Mouse (Mus musculus): ENCODE data around the gene Rho. TPM values are rescaled to one million over a fixed set of nuclear protein-coding genes. Genes with fewer than 3 reads are reported as not detected.

Gene Rho
- polyA plus RNA-seq, 1 experiment, result 0.86 TPM

- no peak for DNase-seq (ENCODE audit: extremely low spot score in 1 of 2, low spot score in 1 of 2)
Observed at GRCm38 (mm10) chr6:115972083-115972764, 40.7 kb downstream of the Rho start.

DNA sequence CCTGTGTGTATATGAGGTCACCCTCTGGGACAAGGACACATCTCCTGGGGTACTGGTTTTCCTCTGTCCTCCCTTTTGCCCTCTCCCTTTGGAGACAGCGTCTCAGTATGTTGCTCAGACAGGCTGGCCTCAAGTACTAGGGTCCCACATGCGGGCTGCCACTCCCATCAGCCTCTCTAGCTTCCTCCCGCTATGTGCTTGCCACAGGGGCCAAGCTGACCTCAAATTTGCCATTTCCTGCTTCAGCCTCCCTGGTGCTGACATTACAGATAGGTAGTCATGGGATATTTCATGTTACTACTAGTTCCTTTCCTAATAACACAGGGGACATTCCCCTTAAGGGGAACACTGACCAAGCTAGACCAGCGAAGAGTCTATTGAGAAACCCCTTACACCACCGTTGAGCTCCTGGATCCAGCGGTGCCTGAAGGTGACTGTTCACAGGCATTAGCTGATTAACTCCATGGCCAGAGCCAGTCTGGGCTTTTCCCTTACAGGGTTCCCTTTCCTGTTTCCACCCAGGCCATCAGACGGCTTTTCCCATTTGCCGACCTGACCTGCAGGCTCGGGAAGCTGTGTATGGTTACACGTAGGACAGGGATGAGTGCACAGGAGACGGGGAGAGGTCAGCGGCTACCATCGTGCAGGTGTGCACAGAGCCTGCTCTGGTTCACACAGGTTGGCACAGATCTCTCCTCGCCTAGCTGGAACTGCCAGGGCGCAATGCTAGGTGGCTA, 41.8 kb downstream of the Rho start:
- DNase-seq (ENCODE audit: extremely low spot score in 1 of 2, low spot score in 1 of 2), result no peak

GRCm38 (mm10) chr6:115973881-115974662, 42.5 kb downstream of the Rho start:
- no peak for DNase-seq (ENCODE audit: extremely low spot score in 1 of 2, low spot score in 1 of 2)

GRCm38 (mm10) chr6:115975606-115976005, 44.1 kb downstream of the Rho start:
- DNase-seq (ENCODE audit: extremely low spot score in 1 of 2, low spot score in 1 of 2), result no peak

DNA sequence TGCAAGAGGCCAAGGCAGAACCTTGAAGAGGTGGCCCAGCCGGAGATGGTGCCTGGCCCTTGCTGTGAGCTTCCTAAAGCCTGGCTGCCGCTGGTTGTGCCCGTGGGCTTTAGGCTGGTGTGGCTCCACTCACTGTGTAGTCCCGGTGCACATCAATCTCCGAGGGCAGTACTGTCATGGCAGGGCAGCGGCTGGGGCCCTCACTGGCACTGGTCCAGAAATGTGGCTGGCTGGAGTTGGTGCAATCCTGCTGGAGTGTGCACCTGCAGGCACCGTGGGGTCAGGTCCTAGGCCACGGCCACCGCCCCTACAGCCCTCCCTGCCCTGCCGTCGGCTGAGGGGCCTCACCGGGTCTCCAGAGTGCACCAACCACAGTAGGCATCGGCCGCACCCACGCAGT, 46.3 kb downstream of the Rho start:
- no peak for DNase-seq (ENCODE audit: extremely low spot score in 1 of 2, low spot score in 1 of 2)

DNA sequence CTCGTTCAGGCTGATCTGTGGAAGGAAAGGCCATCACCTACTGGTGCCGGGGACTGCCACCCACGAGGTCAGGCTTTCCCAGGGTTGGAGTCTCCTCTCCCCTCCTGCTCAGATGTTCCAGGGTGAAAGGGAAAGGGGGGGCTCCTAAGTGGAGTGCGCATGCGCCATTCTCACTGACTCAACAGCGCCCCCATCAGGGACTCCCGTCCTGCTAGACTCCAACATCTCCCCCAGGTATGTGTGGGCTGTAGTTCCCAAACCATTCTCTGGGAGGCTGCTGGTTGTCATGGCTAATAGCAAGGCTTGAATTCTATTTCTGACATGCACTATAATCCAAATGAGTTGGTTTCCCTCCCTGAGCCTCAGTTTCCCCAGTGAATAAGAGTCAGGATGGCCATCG, 47.0 kb downstream of the Rho start:
- DNase-seq (ENCODE audit: extremely low spot score in 1 of 2, low spot score in 1 of 2), result no peak

DNA sequence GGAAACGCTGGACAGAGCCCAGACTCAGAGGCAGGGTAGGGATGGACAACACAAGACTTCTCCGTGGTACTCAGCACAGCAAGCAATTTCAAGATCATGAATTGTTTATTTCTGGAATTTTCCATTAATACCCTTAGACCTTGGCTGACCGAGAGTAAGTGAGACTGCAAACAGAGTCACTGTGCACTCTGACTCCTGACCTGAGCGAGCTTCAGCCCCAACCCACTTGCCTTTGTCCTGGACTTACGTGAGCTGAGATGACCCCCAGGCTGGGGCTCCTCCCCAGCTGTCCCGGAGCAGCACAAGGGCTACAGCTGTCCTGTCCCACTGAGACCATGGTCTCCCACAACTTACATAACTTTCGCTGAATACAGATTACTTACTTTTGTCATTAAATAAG, 51.3 kb downstream of the Rho start:
- no peak for DNase-seq (ENCODE audit: extremely low spot score in 1 of 2, low spot score in 1 of 2)

DNA sequence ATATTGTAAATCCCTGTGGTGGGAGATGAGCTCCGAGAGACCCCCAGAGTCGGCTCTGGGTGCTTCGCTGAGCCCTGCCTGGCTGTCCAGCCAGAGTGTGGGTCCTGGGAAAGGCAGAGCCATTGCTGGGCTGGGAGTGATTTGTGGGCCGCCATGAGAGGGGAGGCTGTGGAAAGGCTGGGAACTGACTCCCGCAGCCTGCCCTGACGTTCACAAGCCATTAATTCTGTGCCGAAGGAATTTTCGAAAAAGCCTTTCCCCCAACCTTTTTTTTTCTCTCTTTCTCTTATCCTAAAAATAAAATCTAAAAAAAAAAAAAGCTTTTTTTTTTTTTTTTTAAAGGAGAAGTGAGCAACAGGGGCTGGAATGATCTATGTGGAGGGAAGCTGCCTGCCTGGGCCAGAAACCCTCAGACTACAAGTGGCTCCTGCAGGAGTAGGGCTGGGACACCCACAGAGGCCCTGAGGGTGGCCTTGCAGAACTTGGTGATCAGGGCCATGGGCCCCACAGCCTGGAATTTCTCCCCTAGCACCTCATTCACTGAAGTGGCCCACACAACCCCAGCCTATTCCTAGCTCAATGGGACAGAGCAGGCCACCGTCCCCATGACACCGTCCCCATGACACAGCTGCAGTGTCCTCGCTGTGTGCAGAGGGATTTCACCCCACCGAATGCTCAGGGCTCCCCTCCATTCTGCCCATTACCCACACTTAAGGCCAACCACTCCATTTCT, 51.9 kb downstream of the Rho start:
- no peak for DNase-seq (ENCODE audit: extremely low spot score in 1 of 2, low spot score in 1 of 2)

GRCm38 (mm10) chr6:115984580-115984979, 53.0 kb downstream of the Rho start:
- no peak for DNase-seq (ENCODE audit: extremely low spot score in 1 of 2, low spot score in 1 of 2)

DNA sequence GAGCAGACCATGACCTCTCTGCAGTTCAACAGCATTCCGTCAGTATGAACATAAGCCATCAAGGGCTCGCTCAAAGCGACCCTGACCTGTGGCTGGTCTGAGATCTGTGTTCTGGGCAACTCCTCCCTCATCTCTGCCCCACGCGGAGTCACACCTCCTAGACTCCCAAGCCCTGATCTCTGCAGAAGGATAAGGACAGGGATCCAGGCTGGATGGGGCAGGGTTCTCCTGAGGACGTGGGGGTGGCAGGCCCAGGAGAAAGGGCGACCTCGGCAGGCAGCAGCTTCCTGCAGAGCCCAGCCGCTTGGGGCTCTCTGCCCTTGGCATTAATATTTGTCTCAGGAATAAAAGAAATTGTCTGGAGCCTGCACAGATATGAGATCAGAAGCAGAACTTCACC, 54.1 kb downstream of the Rho start:
- DNase-seq (ENCODE audit: extremely low spot score in 1 of 2, low spot score in 1 of 2), result no peak

GRCm38 (mm10) chr6:115986472-115987095, 55.0 kb downstream of the Rho start:
- DNase-seq (ENCODE audit: extremely low spot score in 1 of 2, low spot score in 1 of 2), result no peak

- no peak for DNase-seq (ENCODE audit: extremely low spot score in 1 of 2, low spot score in 1 of 2)
Observed at GRCm38 (mm10) chr6:115987096-115987747, 55.7 kb downstream of the Rho start.

- no peak for DNase-seq (ENCODE audit: extremely low spot score in 1 of 2, low spot score in 1 of 2)
Observed at GRCm38 (mm10) chr6:115989032-115989431, 57.5 kb downstream of the Rho start.

DNA sequence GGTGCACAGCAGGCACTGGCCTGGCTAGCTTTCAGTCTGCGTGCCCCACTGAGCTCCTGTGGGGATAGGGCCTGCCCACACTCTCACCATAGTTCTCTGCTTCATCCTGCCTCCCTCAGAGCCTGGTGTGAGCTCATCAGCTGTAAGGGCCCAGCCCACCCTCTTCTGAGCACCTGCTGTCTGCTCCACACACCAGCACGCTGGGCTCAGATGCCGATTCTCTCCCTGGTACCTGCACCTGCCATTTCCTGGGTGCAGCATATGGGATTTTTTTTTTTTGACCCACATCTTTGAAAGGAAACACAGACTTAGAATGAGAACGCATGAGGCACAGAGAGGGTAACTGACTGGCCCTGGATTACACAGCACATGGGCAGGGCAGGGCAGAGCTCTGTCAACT, 58.1 kb downstream of the Rho start:
- peak in 1 of 2 experiments; percentile 63 for DNase-seq (ENCODE audit: extremely low spot score in 1 of 2, low spot score in 1 of 2)

Other genes starting within 250 kb of the Rho start
- 15.3 and 24.4 TPM in 2 replicates for gene Tmem40, start 169.3 kb upstream of the Rho start, polyA plus RNA-seq (2012; rRNA removed)
- 5.1 and 5.7 TPM in 2 replicates for gene Cand2, start 157.2 kb upstream of the Rho start, polyA plus RNA-seq (2012; rRNA removed)
- 936 and 1,149 TPM in 2 replicates for gene Rpl32, start 123.0 kb upstream of the Rho start, polyA plus RNA-seq (2012; rRNA removed)
- gene Efcab12, start 93.3 kb upstream of the Rho start, polyA plus RNA-seq (2012; rRNA removed), result 5.4 and 5.5 TPM in 2 replicates
- gene Mbd4, start 78.4 kb upstream of the Rho start, polyA plus RNA-seq (2012; rRNA removed), result 9.2 and 9.6 TPM in 2 replicates
- 30.1 and 31.2 TPM in 2 replicates for gene Ift122, start 78.3 kb upstream of the Rho start, polyA plus RNA-seq (2012; rRNA removed)
- not detected in 2 replicates for gene H1foo, start 13.2 kb downstream of the Rho start, polyA plus RNA-seq (2012; rRNA removed)
- 56.5 and 73.7 TPM in 2 replicates for gene Plxnd1, start 63.3 kb downstream of the Rho start, polyA plus RNA-seq (2012; rRNA removed)

Data from frontal cortex, adult 2 months (tissue).